Mouse (Mus musculus) urinary bladder, postnatal 10 days (tissue): ENCODE measurements around the gene Pigp.

Experiments used
- DNase-seq: peaks from one replicate; pipeline ENCODE4 v3.0.0; 2022; ENCODE audit warnings: low spot score

Pigp gene

DNA sequence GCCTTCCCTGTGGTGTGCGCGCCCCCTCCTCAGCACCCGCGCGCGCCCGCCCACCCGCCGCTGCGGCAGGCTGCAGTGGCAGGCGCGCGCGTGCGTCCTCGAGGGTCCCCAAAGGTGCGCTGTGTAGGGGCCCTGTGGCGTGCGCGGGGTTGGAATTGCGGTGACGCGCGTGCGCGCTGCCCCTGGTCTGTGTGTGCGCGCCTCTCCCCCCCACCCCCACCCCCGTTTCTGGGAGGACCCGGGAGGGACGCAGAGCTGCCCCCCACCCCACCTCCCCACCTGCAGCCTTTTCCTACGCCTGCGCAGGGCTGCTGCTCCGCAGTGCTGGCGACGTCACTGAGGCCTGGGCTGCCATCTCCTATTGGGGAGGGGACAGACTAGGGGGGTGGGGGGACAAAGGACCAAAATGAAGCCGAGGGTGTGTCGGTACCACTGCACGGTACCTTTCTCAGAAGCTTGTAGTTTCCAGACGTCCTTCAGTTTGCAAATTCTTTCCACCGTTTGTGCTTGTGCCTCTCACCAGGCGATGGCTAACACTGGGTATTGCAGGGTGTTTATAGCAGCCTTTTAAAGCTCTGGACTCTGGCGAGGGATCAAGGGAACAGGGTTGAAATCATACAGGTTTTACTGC is at the start of gene Pigp:
TSS of gene Pigp (minus strand) at position 542 of the 631 bp plus-strand sequence.
- no peak for DNase-seq

DNA sequence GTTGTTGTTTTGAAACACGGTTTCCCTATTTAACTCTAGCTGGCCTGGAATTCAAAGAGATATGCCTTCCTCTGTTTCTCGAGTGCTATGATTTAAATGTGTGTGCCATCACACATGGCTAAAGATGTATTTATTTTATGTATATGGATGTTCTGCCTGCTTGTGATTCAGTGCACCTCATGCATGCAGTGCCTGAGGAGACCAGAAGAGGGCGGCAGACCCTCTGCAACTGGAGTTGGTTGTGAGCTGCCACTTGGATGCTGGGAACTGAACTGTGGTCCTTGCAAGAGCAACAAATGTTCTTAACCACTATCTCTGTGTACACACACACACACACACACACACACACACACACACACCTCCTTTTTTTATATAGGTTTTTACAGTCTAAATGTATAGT is 48.9 kb upstream of the Pigp start:
- no peak for DNase-seq

DNA sequence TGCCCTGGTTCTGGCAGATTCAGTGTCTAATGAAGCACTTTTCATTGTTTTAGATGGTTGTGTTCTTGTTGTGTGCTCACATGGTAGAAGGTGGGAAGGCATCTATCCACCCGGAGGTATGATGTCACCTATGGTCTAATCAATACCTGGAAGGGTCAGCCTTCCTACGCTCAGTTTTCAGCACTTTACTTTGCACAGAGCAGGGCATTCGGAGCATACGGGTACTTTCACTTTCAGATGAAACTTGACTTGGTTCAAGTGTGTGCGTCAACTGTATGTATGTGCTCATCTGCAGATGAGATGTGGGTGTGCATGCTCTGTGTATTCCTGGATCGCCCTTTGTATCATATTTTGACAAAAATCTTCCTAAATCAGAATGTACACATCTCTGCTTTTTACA is 42.5 kb upstream of the Pigp start:
- no peak for DNase-seq

DNA sequence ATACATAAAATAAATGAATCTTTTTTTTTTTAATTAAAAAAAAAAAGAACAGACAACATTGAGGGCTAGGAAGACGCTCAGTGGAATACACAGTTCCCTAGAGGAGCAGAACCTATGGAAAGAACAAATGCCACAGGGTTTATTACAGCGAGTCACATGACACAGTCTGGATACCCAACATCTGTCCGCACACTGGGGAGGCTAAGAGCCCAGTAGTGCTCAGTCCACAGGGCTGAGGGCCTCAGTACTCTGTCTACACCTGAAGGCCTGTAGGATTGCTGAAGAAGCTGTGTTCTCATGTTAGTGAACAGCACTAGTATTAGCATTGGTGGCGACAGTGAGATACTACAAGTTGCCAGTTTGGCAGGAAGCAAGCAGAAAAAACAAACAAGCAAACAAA is 41.1 kb upstream of the Pigp start:
- DNase-seq = no peak

DNA sequence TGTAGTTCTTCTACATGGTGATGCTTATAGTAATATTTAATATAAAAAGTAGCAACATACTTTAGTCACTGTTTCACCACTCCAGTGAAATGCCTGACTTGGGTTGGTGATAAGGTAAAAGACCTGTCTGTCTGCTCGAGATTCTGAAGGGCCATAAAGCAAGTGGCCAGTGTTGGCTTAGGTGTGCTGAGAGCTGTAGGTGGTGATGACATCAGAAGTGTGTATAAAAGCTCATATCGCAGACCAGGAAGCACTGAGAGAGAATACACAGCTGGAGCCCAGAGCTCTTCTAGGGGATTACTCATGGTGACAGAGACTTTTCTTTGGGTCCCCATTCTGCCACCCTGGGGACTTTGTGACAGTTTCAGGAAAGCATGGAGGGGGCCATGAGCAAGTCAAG is 40.6 kb upstream of the Pigp start:
- no peak for DNase-seq

DNA sequence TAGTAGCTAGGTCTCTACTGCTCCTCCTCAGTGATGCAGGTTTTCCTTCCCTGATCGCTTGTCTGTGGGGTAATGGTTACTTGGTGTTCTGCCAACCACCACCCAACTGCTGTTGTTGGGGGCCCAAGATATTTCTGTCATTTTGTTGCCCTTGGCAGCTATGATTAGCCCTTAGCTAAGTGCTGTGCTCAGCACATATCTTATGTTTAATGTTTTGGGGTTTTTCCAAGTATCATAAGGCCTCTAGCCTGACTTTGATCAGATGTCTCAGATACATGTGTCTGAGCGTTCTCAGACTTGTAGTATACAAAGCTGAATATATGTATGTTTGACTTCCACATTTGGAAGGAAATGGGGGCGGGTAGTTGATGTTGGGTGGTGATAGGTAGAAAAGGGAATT is 39.6 kb upstream of the Pigp start:
- DNase-seq = no peak

DNA sequence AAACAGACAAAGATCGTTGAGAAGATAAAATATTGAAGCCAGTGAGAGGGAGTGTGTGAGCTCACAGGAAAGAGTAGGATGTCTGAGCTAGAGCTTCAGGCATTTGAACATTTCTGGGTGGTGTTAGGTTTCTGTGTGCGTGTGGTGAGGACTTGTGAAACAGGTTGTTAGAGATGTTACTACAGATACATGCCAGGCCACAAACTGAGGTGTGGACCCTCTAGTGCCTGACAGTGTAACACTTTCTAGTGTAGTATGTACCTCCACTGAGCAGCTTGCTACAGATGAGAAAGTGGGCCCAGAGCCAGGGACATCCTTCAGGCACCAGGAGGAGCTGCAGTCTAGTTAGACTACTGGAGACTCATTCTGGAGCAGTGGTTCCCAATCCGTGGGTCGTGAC is 30.5 kb upstream of the Pigp start:
- DNase-seq = no peak

DNA sequence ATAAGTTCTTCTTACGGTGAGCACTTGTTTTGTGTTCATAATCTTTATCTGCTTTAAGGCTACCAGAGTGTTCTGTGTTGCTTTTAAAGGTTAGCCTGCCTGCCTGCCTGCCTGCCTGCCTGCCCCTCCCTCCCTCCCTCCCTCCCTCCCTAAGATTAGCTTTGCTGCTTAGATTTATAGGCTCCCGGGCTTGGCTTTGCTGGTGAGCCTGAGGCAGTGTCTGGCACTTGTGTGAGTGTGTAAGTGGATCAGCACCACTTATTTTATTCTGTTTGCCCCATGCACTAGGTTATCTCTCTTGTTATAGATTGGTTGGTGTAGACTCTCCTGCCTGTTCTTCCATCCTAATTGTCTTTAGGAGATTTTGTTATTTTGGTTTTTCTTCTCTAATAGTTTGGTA is 30.0 kb upstream of the Pigp start:
- DNase-seq = no peak

DNA sequence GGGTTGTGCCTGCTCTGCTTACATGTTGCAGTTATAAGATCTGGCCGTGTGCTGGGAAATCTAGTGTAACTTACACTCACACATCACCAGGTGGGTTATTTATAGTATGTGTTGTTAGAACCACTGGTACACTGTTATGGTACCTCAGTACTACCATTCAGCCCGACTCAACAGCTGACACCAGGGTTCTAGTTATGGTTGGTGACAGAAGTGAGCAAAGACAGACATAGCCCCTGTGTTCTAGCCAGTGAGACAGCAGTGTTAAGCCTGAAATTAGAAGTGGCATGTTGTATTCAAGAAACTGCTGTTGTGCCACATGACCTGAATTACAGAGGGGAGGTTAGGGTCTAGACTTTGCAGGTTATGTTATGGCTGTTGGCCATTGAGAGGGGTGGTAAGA is 27.5 kb upstream of the Pigp start:
- no peak for DNase-seq

DNA sequence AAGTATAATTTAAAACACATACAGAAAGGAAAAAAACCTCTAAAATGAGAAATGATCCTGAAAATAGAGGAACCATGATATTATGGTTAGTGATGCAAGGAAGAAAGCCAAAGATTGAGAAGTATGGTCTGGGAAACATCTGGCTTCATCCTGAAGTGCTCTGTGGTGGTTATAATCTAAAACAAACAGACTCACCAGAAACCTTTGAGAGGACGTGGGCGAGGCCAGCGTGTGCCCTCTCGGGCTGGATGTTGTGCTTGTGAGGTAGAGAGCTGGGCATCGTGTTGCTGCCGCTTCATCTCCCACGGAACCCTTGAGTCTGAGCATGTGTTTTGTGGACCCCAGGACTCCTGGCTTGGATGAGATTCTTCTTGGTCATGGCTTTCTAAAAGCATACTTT is 25.0 kb upstream of the Pigp start:
- no peak for DNase-seq

DNA sequence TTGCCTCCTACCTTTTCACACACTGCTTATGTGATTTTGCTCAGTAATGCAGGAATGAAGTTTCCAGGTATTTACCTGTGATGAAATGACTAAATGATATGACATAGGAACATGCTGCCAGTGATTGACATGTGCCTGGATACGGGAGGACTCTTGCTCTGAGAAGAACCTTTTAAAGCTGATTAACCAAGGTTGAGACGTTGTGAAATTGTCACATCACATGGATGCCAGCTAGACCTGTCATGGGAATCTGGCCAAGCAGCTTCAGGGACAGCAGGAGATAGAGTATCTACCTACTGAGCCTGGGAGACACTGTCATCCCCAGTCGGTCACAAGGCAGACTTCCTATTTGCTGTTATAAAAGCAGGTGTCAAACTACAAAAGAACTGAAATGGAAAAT is 23.4 kb upstream of the Pigp start:
- no peak for DNase-seq

DNA sequence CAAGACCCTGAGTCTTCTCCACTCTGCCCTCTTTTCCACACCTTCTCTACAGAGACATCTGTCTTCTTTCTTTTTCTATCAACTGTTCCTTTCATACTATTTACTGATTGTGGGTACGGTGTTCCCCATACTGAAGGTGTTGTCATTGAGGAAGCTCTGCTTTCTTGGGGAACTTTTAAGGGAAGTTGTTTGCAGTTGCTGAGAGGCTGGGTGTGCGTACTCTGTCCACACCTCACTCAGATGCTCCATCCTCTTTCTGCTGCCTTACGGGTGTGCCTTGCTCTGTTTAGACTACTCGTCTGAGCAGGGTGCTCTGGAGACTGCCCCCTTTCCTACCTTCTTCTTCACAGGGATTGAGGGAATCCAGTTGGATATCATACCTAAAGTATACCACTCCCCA is 20.7 kb upstream of the Pigp start:
- DNase-seq = no peak

DNA sequence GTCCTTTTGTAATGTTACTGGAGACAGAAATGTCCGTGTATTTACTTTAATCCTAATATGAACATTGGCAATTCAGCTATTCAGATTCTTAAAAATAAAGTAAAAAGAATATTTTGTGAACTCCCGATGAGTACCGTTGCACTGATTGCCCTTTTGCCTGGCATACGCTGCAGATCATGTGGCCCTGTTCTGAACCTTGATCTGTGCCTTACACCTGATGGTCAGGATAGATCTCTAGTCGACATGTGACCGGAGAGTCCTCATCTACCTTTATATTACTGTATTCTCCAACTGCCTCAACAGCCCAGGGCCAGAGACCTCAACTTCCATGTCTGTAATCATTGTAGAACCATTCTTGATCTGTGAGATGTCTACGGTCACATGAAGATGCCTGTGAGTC is 16.0 kb upstream of the Pigp start:
- no peak for DNase-seq

DNA sequence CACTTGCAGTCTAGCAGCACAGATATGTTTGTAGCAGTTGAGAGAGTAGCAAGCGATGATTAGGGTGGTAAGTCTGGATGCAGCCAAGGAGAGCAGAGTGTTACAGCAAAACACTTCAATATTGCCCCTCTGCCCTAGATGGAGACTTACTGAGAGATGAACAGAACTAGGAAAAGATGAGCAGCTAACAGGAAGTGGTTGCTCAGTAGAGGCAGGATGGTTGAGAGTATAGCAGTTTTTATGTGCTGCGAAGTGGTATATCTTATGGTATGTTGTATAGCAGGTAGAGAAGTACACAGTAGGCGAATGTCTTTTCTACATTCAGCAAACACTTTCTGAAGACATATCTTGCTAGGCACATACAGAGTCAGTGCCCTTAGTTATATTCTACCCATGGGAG is 11.6 kb upstream of the Pigp start:
- no peak for DNase-seq

DNA sequence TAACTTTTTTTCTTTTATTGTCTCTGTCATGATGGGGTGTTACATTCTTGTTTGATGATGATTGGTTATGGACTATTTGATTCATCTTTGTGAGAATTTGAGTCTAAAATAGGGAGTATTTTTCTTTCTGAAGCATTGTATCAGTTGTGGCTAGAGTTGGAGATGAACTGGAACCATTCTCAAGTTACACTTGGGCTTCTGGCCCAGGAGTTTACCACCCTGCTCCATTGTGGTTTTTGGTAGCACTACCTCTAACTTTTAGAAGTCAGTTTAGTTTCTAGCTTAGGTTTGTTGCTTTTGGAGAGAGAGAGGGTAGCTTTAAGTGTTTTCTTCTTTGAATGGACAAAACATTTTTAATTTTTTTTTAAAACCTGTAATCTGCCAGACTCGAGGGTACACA is 7.7 kb upstream of the Pigp start:
- DNase-seq = no peak

DNA sequence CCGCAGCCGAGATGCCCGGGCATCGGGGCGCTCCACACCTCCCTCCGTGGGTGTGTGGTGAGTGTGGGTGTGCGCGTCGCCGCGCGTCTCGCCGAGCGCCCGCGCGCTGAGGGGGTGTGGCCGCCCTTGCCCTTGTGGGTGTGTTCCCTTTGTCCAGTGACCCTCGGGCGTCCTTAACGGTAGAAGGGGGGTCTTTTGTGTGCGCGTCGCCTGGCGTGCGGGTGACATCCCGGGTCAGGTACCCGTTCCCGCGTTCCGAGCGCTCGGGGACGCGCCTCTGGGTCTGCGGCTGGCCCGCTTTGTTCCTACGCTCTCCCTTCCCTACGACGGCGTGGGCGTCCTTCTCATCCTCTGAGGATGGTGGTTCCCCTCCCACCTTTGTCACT is 734 bp downstream of the Pigp start:
- DNase-seq = no peak

DNA sequence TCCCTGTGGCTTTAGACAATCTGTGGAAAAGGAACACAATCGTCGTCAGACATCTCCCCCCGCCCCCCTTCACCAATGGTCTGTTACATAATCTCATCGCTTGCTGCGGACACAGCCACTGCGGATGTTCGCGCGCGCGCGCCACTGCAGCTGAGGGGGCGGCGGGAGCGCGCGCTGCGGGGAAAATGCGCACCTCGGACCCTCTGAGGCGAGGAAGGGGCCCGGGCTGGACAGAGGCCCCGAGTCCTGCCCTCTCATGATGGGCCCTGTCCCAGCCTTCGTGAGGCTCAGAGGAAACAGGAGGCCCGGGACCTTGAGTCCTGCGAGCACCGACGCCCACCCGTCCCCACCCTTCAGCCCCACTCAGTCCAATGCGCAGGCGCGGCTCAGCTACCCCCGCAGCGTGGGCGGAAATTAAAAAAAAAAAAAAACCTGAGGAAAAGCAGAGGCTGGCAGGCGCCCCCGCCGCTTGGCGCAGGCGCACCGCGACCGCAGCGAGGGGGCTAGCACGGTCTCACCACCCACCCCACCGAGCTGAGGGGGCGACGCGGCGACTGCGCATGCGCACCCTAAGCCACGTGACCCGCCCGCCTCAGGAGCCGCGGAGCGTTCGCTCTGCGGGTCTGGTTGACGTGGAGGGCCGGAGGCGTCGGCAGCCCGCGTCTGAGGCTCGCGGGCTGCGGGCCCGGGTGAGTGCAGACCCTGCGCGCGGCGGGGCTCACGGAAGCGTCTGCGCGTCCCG is 1.3 kb downstream of the Pigp start, which contains the start of gene Ttc3:
TSS of gene Ttc3 (plus strand) at position 446 of the 742 bp plus-strand sequence.
- DNase-seq = peak; percentile 83

DNA sequence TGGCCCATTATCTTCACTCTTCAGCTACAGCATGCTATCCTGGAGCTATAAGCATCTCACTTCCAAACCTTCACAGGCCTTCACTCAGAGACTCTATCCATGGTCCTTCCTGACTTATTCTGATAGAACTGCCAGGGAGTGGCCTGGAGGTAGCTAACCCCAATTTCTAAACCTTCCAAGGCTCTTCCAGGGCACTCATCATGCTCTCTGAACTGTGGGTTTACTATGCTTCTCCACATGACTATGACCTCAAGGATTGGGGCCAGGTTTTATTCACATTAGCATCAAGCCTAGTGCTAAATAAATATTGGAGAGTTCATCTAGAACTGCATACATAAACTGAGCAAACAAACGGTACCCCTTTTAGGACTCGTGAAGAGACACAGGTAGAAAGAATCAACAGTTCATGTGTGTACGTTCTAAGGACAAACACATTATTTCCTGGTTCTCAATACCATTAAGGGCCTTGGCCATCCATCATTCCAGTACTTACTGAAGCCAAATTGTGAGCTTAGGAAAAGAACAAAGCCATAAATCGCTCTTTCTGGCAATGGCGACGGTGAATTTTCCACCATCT is 2.0 kb downstream of the Pigp start:
- DNase-seq = no peak

DNA sequence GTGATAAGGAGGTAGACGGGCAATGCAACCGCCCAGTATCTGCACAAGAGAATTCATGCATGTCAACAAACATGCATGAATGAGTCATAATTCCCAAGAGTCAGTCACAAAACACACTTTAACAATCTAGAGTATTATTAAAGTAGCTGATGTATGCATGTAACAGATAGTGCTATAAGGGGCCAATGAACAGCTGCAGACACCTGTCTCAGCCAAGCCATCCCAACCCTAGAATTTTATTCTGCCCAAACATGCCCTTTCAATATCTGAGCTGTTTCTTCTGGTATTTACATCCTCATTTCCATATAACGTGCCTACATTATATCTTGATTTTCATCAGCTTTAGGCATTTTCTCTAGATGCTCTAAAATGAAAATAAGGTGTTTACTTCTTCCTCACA is 6.2 kb downstream of the Pigp start:
- DNase-seq = no peak

DNA sequence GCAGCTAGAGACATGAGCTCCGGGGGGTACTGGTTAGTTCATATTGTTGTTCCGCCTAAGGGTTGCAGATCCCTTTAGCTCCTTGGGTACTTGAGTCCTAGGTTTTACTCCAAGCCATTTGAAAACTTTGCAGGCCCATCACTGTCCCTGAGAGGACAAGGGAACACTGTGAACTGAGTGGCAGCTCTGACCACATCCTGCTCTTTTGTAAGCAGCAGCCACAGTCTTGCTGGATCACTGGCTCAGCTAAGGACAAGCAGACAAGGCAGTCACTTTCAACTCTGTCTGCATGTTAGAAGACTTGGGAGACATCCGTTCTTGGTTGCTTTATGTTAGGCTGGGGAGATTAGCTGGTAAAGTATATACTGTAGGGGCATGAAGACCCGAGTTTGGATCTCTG is 7.8 kb downstream of the Pigp start:
- no peak for DNase-seq

DNA sequence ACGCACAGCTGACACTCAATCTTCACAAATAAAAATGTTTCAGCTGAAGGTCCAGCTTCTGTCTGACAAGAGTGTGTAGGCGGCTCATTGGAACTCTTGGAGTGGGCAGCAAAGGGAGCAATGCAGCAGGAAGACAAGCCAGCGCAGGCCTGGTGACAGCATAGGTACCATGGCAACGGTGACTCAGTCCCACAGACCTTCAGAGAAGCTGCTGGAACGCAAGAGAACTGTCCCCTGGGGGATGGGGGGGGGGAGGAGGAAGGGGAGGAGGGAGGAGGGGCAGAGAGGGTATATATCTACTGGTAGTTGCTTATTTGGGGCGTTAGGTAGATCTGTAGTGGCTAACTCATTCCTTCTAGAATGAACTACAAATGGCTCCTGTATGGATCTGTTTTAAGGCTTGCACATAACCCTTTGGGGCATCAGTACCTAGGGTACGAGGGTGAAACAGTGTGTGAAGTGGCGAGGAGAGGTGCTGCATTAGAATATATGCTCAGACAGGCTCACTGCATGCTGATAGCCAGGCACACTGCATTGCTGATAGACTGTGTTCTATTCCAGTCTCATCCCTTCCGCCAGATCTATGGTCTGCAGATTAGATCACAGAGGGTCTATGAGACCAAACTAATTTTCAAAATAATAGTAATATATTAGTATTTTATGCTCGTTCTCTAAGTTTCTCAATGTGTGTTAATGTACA is 9.3 kb downstream of the Pigp start:
- no peak for DNase-seq

DNA sequence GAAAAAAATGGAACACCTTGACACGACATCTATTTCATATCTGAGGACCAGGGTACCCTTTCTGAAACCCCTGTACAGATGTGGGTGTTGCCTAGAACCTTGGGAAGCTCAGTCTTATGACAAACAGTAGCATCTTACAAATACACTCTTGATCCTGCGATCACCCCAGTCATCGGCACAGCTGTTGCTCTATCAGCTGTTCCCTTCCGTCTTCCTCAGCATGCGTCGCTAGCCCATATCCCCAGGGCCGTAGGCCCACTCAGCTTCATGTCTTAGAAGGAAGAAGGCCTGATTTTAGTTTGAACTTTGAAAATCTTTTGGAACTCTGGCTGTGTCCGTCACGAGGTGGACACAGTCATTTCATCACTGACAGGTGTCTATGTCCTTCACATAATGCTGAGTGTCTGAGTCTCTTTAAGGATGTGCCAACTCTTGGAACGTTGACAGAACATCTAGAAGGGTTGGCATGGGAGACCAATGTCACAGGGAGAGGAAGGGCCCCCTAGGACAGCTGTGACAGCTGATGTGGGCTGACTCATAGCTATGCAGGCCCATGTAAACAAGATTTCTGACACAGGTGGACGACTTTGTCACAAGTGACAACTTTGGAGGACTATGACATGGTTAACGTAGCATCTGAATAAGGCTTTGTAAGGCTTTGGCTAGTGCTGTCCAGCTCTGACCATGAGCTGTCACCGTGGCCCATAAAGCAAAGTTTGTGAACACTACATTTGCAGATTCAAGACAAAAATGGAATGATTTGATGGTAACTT is 10.9 kb downstream of the Pigp start:
- no peak for DNase-seq
